Mouse (Mus musculus): ENCODE measurements around the gene Dmrtc2. TPM values are rescaled to one million over a fixed set of nuclear protein-coding genes. Genes with fewer than 3 reads are reported as not detected.

Gene Dmrtc2
- polyA plus RNA-seq (2012; rRNA removed): 0.06 TPM in 1 of 2 replicates, not detected in the other

GRCm38 (mm10) chr7:24869532-24870165 is at the start of gene Dmrtc2, which contains the start of gene Lypd4:
Gene Dmrtc2, plus strand, starts transcription at chr7:24870057.
Gene Lypd4, minus strand, starts transcription at chr7:24869941.

GRCm38 (mm10) chr7:24861913-24862312 is 7.9 kb upstream of the Dmrtc2 start, which contains the start of gene Gm9844:
Gene Gm9844, plus strand, starts transcription at chr7:24862213.

GRCm38 (mm10) chr7:24883896-24884692 is 14.2 kb downstream of the Dmrtc2 start, which contains the start of gene Rps19:
Gene Rps19, plus strand, starts transcription at chr7:24884371.

GRCm38 (mm10) chr7:24897224-24897623 is 27.4 kb downstream of the Dmrtc2 start, which contains the start of gene Cd79a:
Gene Cd79a, plus strand, starts transcription at chr7:24897381.

DNA sequence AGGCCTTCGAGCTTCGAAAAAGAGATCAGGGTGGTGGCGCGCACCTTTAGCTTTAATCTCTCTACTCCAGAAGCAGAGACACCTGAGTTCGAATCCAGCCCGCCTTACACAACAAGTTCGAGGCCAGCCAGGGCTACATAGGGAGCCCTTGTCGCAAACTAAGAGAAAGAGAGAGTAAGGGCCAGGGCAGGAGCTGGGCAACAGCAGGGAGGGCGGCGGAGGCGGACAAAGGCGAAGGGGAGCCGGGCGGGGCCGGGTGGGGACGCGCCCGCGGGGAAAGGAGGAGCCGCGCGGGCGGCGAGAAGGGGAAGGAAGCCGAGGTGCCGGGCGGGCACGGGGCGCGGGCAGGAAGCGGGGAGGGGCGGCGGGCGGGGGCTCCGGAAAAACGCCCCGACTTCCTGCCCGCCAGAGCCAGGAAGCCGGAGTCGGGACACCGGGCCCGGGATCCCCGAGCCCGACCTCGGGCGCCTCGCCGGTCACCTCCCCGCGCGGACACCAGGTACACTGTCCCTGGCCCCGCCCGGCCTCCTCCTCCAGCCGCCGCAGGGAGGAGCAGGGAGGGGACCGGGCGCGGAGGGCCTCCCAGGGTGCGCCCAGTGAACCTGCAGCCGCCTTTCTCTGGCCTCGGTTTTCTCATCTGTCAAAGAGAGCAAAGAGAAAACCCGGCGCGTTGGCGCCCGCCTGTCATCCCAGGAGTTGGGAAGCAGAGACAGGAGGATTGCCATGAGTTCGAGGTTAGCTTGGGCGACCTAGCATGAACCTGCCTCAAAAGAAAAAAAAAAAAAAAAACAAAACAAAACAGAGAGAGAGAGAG is 33.0 kb downstream of the Dmrtc2 start, which contains the start of gene Arhgef1:
Gene Arhgef1 (plus strand): TSS at position 283 of the 814 bp plus-strand sequence.

Other genes starting within 250 kb of the Dmrtc2 start
- gene Lypd3, start 233.5 kb upstream of the Dmrtc2 start, polyA plus RNA-seq (2012; rRNA removed): 0.43 and 0.57 TPM in 2 replicates
- not detected in 2 replicates for gene Tex101, start 193.4 kb upstream of the Dmrtc2 start, polyA plus RNA-seq (2012; rRNA removed)
- gene BC049730, start 160.8 kb upstream of the Dmrtc2 start, polyA plus RNA-seq (2012; rRNA removed): not detected in 2 replicates
- not detected in 2 replicates for gene Gm4763, start 143.1 kb upstream of the Dmrtc2 start, polyA plus RNA-seq (2012; rRNA removed)
- 0.04 and 0.06 TPM in 2 replicates for gene Cd177, start 109.7 kb upstream of the Dmrtc2 start, polyA plus RNA-seq (2012; rRNA removed)
- gene Ceacam10, start 92.9 kb upstream of the Dmrtc2 start, polyA plus RNA-seq (2012; rRNA removed): 0.06 TPM in 1 of 2 replicates, not detected in the other
- 8.4 and 29.0 TPM in 2 replicates for gene Gm9844, start 7.8 kb upstream of the Dmrtc2 start, polyA plus RNA-seq (2012; rRNA removed)
- gene Lypd4, start 116 bp upstream of the Dmrtc2 start, polyA plus RNA-seq (2012; rRNA removed): not detected in 2 replicates
- gene Rps19, start 14.3 kb downstream of the Dmrtc2 start, polyA plus RNA-seq (2012; rRNA removed): 1,130 and 1,588 TPM in 2 replicates
- gene Cd79a, start 27.3 kb downstream of the Dmrtc2 start, polyA plus RNA-seq (2012; rRNA removed): 0.30 and 0.52 TPM in 2 replicates
- gene Arhgef1, start 32.9 kb downstream of the Dmrtc2 start, polyA plus RNA-seq (2012; rRNA removed): 127 and 129 TPM in 2 replicates
- gene Gm4881, start 74.4 kb downstream of the Dmrtc2 start, polyA plus RNA-seq (2012; rRNA removed): 2.9 and 5.5 TPM in 2 replicates
- gene Rabac1, start 102.7 kb downstream of the Dmrtc2 start, polyA plus RNA-seq (2012; rRNA removed): 86.6 and 98.9 TPM in 2 replicates
- gene Atp1a3, start 135.9 kb downstream of the Dmrtc2 start, polyA plus RNA-seq (2012; rRNA removed): 29.8 and 30.4 TPM in 2 replicates
- gene Grik5, start 202.3 kb downstream of the Dmrtc2 start, polyA plus RNA-seq (2012; rRNA removed): 71.4 and 73.3 TPM in 2 replicates
- gene Zfp574, start 202.5 kb downstream of the Dmrtc2 start, polyA plus RNA-seq (2012; rRNA removed): 27.9 and 30.8 TPM in 2 replicates